Mouse (Mus musculus): ENCODE measurements around the gene Srrd. TPM values are rescaled to one million over a fixed set of nuclear protein-coding genes. Genes with fewer than 3 reads are reported as not detected.

Srrd gene
- total RNA-seq, 2 experiments from 2014 or later, result 19.2 to 23.7 TPM

DNA sequence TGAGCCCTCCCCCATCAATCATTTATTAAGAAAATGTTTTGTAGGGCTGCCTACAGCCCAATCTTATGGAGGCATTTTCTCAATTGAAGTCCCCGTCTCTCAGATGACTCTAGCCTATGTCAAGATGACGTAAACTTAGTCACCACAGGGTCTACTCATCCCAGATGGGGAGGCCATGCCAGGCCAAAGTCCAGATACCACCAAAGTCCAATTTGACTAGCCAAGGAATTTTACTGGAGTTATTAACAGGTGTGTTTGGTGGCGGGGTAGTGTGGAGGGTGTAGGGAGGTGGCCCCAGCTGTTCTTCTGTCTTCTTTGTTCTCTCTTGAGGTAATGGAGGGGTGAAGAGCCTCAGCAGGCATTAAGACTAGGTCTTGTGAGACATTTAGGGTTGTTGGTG is 17.2 kb upstream of the Srrd start:
- DNase-seq (ENCODE audit: low spot score in 2 of 2), result no peak

- no peak for DNase-seq (ENCODE audit: low spot score in 2 of 2)
These were observed 16.7 kb upstream of the Srrd start for GRCm38 (mm10) chr5:112359520-112359919.

DNA sequence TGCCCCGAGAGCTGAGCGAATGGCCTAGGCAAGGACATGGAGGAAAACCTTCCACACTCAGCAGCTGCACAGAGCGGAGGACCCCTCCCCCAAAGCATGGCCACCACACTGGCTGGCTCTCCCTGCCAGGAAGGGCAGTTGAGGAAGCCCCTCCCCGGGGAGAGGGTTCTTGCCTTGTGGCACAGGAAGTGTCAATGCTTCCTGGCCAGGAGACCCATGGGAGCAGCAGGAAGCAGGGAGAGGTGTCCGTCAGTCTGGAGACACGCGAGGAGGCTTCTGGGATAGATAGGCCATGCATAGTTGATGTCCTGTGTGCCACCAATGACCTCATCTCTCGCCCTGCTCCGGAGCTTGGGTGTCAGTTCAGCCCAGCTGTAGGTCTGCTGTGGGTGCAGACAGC is 13.5 kb upstream of the Srrd start:
- no peak for DNase-seq (ENCODE audit: low spot score in 2 of 2)

DNA sequence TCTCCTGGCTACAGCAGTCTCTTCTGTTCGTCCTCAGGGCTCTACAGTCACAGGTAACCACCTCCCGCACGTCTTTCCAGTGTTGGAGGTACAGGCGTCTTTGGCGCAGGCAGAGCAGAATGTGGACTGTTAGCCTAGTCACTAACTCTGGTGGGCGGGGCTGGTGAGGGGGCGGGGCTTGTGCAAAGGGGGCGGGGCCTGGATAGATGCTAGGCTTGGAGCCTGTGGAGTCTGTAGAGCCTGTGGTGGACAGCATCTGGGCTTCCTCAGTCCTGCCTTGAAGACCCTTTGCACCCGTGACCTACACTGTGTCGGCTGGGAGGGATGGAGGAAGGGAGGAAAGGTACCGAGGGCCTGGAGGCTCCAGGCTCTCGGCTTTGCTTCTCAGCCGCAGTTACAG is 13.1 kb upstream of the Srrd start, which contains the start of gene Gm6583:
Gm6583 (minus strand) TSS at position 124 of the 400 bp plus-strand sequence.
- DNase-seq (ENCODE audit: low spot score in 2 of 2), result no peak

- no peak for DNase-seq (ENCODE audit: low spot score in 2 of 2)
These were observed 12.7 kb upstream of the Srrd start for GRCm38 (mm10) chr5:112355493-112355892.

GRCm38 (mm10) chr5:112349169-112349568 is 6.3 kb upstream of the Srrd start:
- DNase-seq (ENCODE audit: low spot score in 2 of 2), result no peak

GRCm38 (mm10) chr5:112346211-112346965 is 3.5 kb upstream of the Srrd start:
- no peak for DNase-seq (ENCODE audit: low spot score in 2 of 2)

DNA sequence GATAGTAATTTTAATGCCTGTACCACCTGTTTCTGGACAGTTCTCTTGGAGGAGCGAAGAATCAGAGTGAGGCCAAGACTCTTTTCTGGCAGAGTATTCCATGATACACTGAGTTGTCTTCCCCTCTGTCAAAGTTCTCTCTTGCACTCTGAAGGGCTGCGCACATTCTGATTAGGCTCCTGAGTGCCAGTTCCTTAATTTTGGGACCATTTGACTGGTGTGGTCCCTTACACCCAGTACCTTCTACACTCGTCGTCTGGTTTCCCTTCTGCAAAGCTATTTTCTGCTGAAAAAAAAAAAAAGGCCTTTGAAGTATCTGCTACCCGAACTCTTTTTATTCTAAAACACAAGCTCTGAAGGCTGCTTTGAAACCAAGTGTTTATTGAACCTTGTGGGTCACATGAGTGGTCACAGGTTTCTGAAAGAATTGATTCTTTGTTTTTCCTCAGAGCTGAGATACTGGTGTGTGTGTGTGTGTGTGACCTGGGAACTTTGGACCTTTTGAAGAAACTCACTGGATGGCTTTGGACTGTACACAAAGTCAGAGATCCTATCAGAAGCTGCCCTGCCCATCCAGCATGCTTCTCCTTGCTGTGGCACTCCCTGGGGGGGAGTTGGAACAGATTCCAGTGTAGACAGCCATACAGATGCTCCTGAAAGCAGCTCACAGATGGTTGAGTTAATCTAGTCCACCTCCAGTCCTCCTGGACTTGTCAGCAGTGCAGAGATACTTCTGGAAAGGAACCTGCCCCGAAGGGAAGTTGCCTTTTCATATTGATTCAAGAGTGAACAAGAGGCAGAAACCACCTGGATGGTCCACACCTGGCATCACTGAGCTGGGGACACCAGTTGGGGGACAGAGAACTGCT is 1.5 kb upstream of the Srrd start:
- peak; percentile 63 to 67 for DNase-seq (ENCODE audit: low spot score in 2 of 2)

DNA sequence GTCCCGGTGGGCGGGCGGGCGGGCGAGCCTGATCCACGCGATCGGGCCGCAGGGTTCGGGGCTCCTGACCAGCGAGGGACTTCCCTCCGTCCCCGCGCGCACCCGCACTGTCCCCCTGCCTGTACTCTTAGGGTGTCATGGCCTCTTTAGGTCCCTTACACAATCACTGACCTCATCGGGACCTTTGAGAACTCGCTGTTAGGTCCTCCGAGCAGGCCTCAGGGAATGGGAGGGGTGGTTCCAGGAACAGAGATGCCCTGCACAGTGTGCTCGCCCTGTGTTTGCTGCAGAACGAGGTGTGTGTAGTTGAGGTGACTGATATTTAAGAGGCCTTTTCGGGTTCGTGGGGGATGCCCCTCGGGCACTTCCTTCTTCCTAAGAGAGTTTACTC is 360 bp upstream of the Srrd start:
- no peak for DNase-seq (ENCODE audit: low spot score in 2 of 2)

- DNase-seq (ENCODE audit: low spot score in 2 of 2), result no peak
These were observed 3.6 kb downstream of the Srrd start for GRCm38 (mm10) chr5:112339215-112339614.

GRCm38 (mm10) chr5:112337004-112337403 is 5.8 kb downstream of the Srrd start:
- DNase-seq (ENCODE audit: low spot score in 2 of 2), result no peak

DNA sequence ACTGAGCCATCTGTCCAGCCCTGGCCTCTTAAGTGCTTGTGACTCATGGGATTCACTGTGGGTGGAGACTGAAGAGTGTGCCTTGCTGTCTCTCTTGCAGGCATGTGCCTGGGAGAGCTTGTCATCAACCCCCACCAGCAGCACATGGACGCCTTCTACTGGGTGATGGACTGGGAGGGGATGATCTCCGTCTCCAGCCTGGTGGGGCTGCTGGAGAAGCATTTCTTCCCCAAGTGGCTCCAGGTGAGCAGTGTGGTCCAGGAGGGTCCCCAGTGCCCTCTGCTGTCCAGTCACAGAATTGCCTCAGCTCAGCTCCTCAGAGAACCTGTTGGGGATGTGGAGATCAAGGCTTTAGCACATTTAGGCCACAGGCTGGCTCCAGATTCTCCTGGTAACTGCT is 7.4 kb downstream of the Srrd start:
- DNase-seq (ENCODE audit: low spot score in 2 of 2), result peak; percentile 46 to 58

GRCm38 (mm10) chr5:112329805-112330564 is 12.9 kb downstream of the Srrd start:
- DNase-seq (ENCODE audit: low spot score in 2 of 2), result no peak

DNA sequence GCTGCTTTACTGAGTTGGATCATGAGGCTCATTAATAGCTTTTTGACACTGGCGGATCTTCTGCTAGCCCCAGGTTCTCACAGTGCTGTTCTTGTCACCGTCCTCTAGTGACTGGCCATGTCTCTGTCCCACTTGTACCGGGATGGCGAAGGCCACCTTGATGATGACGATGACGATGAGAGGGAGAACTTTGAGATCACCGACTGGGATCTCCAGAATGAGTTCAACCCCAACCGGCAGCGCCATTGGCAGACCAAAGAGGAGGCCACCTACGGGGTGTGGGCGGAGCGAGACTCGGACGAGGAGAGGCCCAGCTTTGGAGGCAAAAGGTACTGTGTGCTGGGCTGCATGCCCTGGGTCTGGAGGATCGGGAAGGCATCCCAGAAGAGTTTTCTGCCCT is 15.0 kb downstream of the Srrd start:
- no peak for DNase-seq (ENCODE audit: low spot score in 2 of 2)

DNA sequence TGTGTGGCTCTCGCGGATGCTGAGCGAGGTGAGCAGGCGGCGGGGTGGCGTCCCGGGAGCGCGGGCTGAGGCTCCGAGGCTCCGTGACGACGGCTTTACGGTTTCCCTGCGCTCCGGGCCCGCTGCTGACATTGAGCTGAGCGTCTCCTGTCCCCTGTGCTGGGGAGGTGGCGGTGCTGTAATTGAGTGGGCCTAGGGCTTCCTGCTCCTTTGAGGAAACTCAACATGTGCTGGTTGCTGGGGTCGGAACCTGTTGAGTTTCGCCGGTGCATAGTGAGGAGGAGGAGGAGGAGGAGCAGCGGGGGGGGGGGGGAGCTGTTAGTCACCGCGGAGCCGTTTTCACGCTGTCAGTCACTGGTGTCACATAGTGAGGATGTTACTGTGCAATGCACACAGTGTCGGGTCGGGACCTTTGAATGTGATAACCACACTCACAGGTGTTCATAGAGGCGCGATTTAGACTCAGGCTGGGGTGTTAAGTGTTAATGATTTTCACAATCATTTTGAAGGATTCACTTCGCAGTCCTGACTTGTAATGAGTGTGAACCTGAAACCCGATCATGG is 16.3 kb downstream of the Srrd start:
- DNase-seq (ENCODE audit: low spot score in 2 of 2), result no peak

GRCm38 (mm10) chr5:112325546-112326445 is 17.0 kb downstream of the Srrd start, which contains the start of gene Tfip11:
Tfip11 (plus strand) TSS chr5:112326358.
- DNase-seq (ENCODE audit: low spot score in 2 of 2), result peak; percentile 96 to 99

DNA sequence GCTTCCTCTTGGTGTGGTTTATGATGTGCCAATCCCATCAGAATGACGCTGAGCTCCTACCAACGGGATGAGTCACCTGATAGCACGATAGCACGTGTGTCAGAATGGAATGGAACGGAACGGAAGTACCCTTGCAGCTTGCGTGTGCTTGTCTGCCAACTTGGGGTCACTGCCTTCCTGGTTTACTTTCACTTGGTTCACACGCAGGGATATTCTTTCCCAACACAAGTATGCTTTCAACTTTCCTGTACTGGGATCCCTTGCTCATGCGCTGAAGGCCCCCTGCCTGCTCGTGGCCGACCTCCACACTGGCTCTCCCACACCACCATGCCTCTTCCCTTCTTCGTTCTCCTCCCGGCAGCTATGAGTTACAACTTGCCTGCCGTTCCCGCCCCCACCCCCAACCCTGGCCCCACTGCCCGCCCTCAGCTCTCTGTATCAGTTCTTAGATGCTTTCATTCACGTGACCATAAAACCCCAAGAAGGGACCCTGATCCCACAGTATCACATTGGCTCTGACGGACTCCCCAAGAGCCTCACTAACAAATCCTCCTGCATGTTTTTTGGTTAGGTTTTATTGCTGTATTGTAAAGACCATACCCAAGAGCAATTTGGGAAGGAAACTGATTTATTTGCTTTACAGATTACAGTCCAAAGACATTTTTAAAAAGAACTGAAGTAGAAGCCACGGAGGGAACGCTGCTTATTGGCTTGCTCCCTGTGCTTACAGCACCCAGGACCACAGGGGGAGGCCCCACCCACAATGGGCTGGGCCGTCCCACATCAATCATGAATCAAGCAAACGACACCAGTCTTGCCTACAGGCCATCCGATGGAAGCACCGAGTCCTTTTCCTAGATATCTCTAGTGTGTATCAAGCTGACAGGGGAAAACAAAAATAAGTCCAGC is 17.9 kb downstream of the Srrd start:
- DNase-seq (ENCODE audit: low spot score in 2 of 2), result no peak

DNA sequence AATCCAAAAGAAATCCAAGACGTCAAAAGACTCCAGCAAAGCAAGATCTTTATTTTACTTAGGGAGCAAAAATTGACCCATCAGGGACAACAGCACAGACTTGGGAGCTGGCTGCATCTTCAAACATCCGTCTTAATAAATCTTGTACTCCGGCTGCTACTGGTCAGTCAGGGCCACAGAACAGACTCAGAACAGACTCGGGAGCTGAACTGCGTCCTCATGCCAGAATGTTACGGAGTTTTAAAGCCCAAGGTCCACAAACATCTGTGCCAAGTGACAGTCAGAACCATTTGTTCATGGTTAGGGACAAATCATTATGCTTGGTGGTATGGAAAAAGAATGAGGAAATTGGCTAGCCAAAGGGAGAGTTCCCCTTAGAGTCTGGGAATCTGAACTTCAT is 19.6 kb downstream of the Srrd start:
- DNase-seq (ENCODE audit: low spot score in 2 of 2), result no peak

GRCm38 (mm10) chr5:112321376-112321775 is 21.5 kb downstream of the Srrd start:
- DNase-seq (ENCODE audit: low spot score in 2 of 2), result no peak

Measured in left cerebral cortex, adult 18-20 months (tissue).